Mouse (Mus musculus) embryonic facial prominence, embryonic 11.5 days (tissue): Measurements from ENCODE around the gene Mucl3. TPM values are rescaled to one million over a fixed set of nuclear protein-coding genes. Genes with fewer than 3 reads are reported as not detected.

Experiments
- ATAC-seq: fragments of 200-750 bp; cut with Nextera tagmentation; replicated peaks from 2 replicates; pipeline ENCODE4 v1.8.0; 2017; ENCODE audit warnings: low read depth; ENCODE audit not compliant: insufficient number of reproducible peaks, low FRiP score, low TSS enrichment
- DNase-seq: peaks from one replicate; pipeline ENCODE4 v3.0.0-alpha.2; 2015; ENCODE audit warnings: low spot score
- H3K27ac ChIP-seq: fragments of 300-500 bp; sonication (generic); replicated peaks from 2 replicates; pipeline ENCODE4 v1.5.1; 2014; ENCODE audit warnings: mild to moderate bottlenecking, low read depth, low read length, control low read depth
- H3K27me3 ChIP-seq: fragments of 300-500 bp; sonication (generic); 2 replicates; pipeline ENCODE4 v1.6.1; 2014; ENCODE audit warnings: mild to moderate bottlenecking, low read length, moderate library complexity, mixed read lengths; ENCODE audit not compliant: control insufficient read depth, insufficient read depth
- H3K36me3 ChIP-seq: fragments of 300-500 bp; sonication (generic); replicated peaks from 2 replicates; pipeline ENCODE4 v1.6.1; 2014; ENCODE audit warnings: low read depth, mild to moderate bottlenecking, low read length, moderate library complexity, mixed read lengths; ENCODE audit not compliant: control insufficient read depth, insufficient read depth
- H3K4me1 ChIP-seq: fragments of 300-500 bp; sonication (generic); 2 replicates; pipeline ENCODE4 v1.6.1; 2014; ENCODE audit warnings: low read length, mixed read lengths; ENCODE audit not compliant: control insufficient read depth, insufficient read depth
- H3K4me2 ChIP-seq: fragments of 300-500 bp; sonication (generic); 2 replicates; pipeline ENCODE4 v1.6.1; 2014; ENCODE audit warnings: low read depth, mild to moderate bottlenecking, control low read depth, low read length, moderate library complexity
- H3K4me3 ChIP-seq: fragments of 300-500 bp; sonication (generic); 2 replicates; pipeline ENCODE4 v1.5.1; 2014; ENCODE audit warnings: low read depth, low read length, control low read depth
- H3K9ac ChIP-seq: fragments of 300-500 bp; sonication (generic); replicated peaks from 2 replicates; pipeline ENCODE4 v1.6.1; 2014; ENCODE audit warnings: mild to moderate bottlenecking, control low read depth, low read length
- H3K9me3 ChIP-seq: fragments of 300-500 bp; sonication (generic); replicated peaks from 2 replicates; pipeline ENCODE4 v1.6.1; 2016; ENCODE audit warnings: mild to moderate bottlenecking, low read length, inconsistent platforms, mixed read lengths; ENCODE audit not compliant: control insufficient read depth
- WGBS: fragments of 180-500 bp; shearing (Covaris S2); extraction: QIAGEN DNeasy Blood & Tissue Kit; methylation state at CpG from one replicate; pipeline ENCODE4 v1.1.7; 2014; 5-methylcytosine and 5-hydroxymethylcytosine counted together
- polyA plus RNA-seq: library from polyadenylated mRNA; unstranded; fragments of >200 nt; fragmentation: Nextera tagmentation; extraction: Ambion mirVana; gene quantifications from 2 replicates; pipeline ENCODE4 v1.2.1, GENCODE M21; 2014

Gene Mucl3
- polyA plus RNA-seq, 1 experiment from 2014 or later: 0.28 TPM

DNA sequence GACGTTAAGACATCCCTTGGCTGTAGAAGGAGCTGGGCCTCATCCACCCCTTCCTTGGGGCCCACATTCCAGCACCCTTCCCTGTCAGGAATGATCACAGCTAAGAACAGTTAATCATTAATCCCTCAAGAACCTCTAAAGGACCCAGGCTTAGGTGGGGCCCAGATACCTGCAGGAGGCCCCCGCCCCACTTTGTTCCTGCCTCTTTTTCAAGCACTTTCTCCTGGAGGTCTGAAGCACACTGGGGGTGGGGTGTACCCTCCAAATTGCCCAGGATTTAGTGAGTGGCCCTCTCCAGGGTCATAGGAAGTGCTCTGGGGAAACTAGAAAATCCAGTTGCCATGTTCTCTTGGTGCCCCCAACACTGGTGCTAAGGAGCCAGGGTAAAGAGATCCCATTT is 5.9 kb upstream of the Mucl3 start:
- Histone ChIP-seq H3K4me2 (no peak overlapping the region), H3K9ac (no peak overlapping the region), H3K4me1 (no peaks in the 10 kb centered on the region), H3K36me3 (no peaks in the 10 kb centered on the region), H3K27ac (no peak overlapping the region), H3K27me3 (no peaks in the 10 kb centered on the region), H3K4me3 (no peak overlapping the region), H3K9me3 (no peaks in the 10 kb centered on the region)
- ATAC-seq (no peak), DNase-seq (no peak)
- WGBS: 78% methylated on average over 2 of the region's 2 CpGs

DNA sequence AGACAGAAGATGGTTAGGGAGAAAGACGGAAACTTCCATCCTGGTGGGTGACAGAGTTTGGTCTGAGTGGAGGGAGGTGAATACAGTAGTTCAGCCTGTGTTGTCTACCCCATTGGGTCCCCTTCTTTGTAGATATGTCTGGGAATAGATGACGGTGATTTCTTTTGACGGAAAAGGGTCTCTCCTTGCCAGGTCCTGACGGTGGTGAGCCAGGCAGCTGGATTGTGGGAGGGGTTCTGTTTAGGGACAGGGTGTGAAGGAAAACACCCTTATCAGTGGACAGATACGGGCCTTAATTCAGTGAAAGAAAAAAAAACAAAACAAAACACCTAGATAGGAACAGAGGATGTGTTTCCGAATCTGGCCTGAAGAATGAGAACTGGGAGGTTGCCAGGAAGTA is 4.1 kb downstream of the Mucl3 start:
- no peak overlapping the region for H3K4me2 ChIP-seq
- H3K27me3 ChIP-seq: peaks cover 3% of the 10 kb centered on the region; the same call in 1 of the 2 replicates
- no peak for ATAC-seq
- no peak overlapping the region for H3K9ac ChIP-seq
- H3K4me3 ChIP-seq: no peak overlapping the region
- H3K36me3 ChIP-seq: no peaks in the 10 kb centered on the region
- H3K27ac ChIP-seq: no peak overlapping the region
- no peaks in the 10 kb centered on the region for H3K4me1 ChIP-seq
- WGBS: 89% methylated on average over 6 of the region's 6 CpGs
- no peaks in the 10 kb centered on the region for H3K9me3 ChIP-seq
- DNase-seq: no peak

DNA sequence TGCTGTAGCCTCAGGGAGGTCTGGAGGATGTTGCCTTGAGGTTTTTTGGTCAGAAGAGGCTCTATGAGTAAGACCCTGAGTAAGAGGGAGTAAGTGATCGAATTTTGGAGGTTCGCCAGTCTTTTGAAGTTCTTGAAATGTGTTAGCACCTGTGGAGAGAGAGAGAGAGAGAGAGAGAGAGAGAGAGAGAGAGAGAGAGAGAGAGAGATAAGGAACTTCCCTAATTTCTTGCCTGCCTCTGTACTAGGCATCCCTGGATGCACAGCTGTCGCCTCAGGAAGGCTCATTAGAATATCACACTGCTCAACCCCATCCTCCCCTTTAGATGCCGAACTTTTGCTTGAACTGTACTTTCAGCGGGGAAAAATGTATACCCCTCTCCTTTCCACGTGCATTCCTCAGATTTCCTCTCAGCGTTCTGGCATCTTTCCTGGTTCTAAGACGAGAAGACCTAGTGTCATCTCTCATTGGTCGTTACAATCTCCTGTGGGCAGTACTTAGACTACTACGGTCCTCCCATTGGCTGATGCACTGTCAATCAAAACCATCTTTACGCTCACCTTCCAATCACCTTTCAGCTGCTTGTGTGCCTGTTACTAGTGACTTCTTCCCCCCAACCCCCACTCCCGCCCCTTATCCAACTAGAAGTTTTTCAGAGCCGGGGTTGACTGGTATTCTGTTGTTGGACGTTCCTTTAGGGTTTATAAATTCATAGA is 4.9 kb downstream of the Mucl3 start:
- H3K27me3 ChIP-seq: peaks cover 3% of the 10 kb centered on the region; the same call in 1 of the 2 replicates
- H3K4me2 ChIP-seq: 0 out of 2 replicates have a peak overlapping the region, but pooled peaks have one; percentile 19

DNA sequence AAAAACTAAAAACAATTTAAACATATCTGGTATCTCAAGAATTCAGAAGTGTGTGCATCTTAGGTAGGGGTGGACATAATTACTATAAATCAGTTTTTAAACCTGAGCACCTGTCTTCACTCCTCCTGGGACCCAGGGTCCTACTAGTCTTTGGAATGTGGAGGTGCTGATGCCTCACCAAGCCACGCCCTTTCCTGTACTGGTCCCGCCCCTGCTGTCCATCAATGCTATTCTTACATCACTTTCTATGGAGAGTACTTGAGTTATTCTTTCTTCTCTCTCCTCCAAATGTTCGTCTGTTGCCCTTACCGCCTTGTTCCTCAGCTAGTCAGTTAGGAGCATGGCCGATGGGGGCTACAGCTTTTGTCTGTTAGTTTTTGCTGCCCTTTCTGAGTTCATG is 7.1 kb downstream of the Mucl3 start:
- peak; percentile 28 for DNase-seq
- Histone ChIP-seq H3K4me1 (no peaks in the 10 kb centered on the region), H3K27ac (no peak overlapping the region), H3K9ac (no peak overlapping the region), H3K36me3 (no peaks in the 10 kb centered on the region), H3K4me3 (no peak overlapping the region), H3K27me3 (peaks cover 3% of the 10 kb centered on the region; the same call in 1 of the 2 replicates), H3K9me3 (no peaks in the 10 kb centered on the region), H3K4me2 (no peak overlapping the region)
- WGBS: 36% methylated on average over 5 of the region's 5 CpGs
- no peak for ATAC-seq

More for the DNA sequence above, 4.9 kb downstream of the Mucl3 start:
- Histone ChIP-seq H3K36me3 (no peaks in the 10 kb centered on the region), H3K9ac (no peak overlapping the region), H3K4me1 (no peaks in the 10 kb centered on the region), H3K27ac (no peak overlapping the region), H3K9me3 (no peaks in the 10 kb centered on the region), H3K4me3 (no peak overlapping the region)
- DNase-seq (peak; percentile 81), ATAC-seq (peak; percentile 70; the same call in 1 of the 2 replicates)
- 28% methylated on average over 14 of the region's 14 CpGs for whole genome bisulfite sequencing

DNA sequence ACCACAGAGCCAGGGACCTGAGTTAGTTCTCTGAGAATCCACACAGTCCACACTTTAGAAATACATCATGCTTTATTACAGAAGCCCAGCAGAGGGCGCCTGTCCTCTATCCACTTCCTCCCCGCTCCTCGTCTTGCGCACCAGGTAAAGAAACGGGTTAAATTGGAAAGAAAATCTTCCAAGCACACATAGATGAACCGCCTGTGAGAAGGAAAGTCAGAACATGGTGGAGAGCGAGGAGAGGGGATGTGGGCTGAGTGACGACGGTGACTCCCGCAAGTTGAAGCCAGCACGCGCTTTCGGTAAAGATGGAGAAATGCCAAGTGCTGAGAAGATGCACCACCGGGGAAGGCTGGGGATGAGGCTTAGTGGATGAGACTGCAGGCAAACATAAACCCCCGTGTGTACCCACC is 7.8 kb downstream of the Mucl3 start:
- Histone ChIP-seq H3K27me3 (peaks cover 3% of the 10 kb centered on the region; the same call in 1 of the 2 replicates), H3K27ac (no peak overlapping the region), H3K4me1 (no peaks in the 10 kb centered on the region), H3K36me3 (no peaks in the 10 kb centered on the region), H3K4me3 (peak overlapping the region; percentile 21), H3K9me3 (no peaks in the 10 kb centered on the region), H3K4me2 (peak overlapping the region; percentile 52), H3K9ac (no peak overlapping the region; the same call in 1 of the 2 replicates)
- DNase-seq (peak; percentile 85), ATAC-seq (no peak)
- 3% methylated on average over 15 of the region's 15 CpGs for whole genome bisulfite sequencing

DNA sequence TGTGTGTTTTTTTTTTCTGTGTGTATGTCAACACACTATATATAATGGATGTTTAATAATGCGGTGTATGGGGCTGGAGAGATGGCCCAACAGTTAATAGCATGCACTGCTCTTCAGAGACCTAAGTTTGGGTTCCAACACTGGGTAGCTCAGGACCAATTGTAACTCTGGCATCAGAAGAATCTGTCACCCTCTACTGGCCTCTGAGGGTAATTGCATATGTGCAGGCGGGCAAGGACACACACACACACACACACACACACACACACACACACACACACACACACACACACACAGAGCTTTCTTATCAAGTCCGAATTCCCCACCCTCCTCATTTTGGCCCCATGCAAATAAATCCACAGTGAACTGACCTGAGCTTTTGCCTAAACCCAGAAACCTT is 8.3 kb downstream of the Mucl3 start:
- no peak overlapping the region for H3K4me3 ChIP-seq
- H3K9ac ChIP-seq: no peak overlapping the region
- DNase-seq (no peak), ATAC-seq (no peak)
- H3K36me3 ChIP-seq: no peaks in the 10 kb centered on the region
- H3K4me1 ChIP-seq: no peaks in the 10 kb centered on the region
- H3K27ac ChIP-seq: no peak overlapping the region
- H3K27me3 ChIP-seq: peaks cover 3% of the 10 kb centered on the region; the same call in 1 of the 2 replicates
- 71% methylated on average over 3 of the region's 3 CpGs for WGBS
- no peaks in the 10 kb centered on the region for H3K9me3 ChIP-seq
- no peak overlapping the region for H3K4me2 ChIP-seq

DNA sequence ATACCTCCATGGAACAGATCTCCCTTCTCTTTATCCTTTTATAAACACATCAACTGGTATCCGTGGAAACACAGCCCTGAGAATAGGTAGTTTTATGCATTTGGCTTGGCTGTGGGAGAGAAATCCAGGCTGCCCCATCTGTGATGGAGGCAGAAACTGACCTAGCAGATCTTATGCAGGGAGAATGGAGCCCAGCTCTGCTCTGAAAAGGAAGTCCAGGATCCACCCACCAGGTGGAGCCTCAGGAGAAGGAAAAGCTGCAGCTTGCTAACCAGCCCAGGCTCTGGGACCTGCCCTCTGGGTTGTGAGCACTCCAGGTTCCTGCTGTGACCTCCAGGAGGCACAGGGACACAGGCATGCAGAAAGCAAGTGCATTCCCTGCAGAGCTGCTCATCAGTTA is 9.5 kb downstream of the Mucl3 start:
- Histone ChIP-seq H3K36me3 (no peaks in the 10 kb centered on the region), H3K4me3 (no peak overlapping the region)

DNA sequence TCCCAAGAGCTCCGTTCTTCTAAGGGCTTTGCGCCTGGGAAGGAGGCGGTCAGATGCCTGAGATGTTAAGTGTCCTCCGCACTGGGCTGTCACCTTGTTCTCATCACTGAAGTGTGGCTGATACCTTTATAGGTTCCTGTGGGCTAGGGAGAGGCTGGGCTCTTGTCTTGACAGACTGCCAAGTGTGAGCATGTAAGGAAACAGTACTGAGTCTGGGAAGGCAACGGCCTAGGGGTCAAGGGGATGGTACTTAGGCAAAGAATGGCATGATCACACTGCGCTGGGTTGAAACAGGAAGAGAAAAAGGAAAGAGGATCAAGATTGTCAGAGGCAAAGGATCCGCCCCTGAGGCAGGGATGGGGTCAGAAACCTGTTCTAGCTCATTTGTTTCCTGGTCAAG is 17.0 kb downstream of the Mucl3 start, which contains the start of gene Gm9573:
Gene Gm9573 (minus strand): TSS at position 101 of the 400 bp plus-strand sequence.
- H3K9ac ChIP-seq: no peak within 1 kb of the TSS
- H3K4me1 ChIP-seq: no peaks in the 10 kb centered on the region
- no peak within 1 kb of the TSS for H3K4me3 ChIP-seq
- ATAC-seq (no peak), DNase-seq (no peak)
- no peak within 1 kb of the TSS for H3K27ac ChIP-seq
- no peaks in the 10 kb centered on the region for H3K27me3 ChIP-seq
- 82% methylated on average over 7 of the region's 7 CpGs for WGBS
- H3K36me3 ChIP-seq: no peaks in the 10 kb centered on the region
- H3K9me3 ChIP-seq: no peaks in the 10 kb centered on the region
- H3K4me2 ChIP-seq: no peak within 1 kb of the TSS

More for the DNA sequence above, 9.5 kb downstream of the Mucl3 start:
- H3K9ac ChIP-seq: no peak overlapping the region
- no peaks in the 10 kb centered on the region for H3K4me1 ChIP-seq
- 15% methylated on average over 1 of the region's 1 CpGs for WGBS
- H3K4me2 ChIP-seq: no peak overlapping the region
- H3K27me3 ChIP-seq: peaks cover 3% of the 10 kb centered on the region; the same call in 1 of the 2 replicates
- no peaks in the 10 kb centered on the region for H3K9me3 ChIP-seq
- ATAC-seq (0 out of 2 replicates have a peak, but pooled peaks have one; percentile 25), DNase-seq (peak; percentile 53)
- H3K27ac ChIP-seq: no peak overlapping the region
